Mouse (Mus musculus) heart, postnatal 10 days (tissue): Measurements from ENCODE around the gene Scaf11. TPM values are rescaled to one million over a fixed set of nuclear protein-coding genes. Genes with fewer than 3 reads are reported as not detected.
"Not testable (repeated sequence)": the region's sequence is repeated elsewhere in the genome, so short reads cannot be mapped to it uniquely, and the experiment has no call there.

Experiments used
- DNase-seq, 2 experiments: peaks; one replicate each; pipeline ENCODE4 v3.0.0; 2021
- intact Hi-C: fragments of 180-260 bp; cut with DNase I; formaldehyde crosslinking; loops from one replicate; pipeline ENCODE4 v1.15.1; 2025
- total RNA-seq, 2 experiments: library from RNA; stranded (reverse); gene quantifications; 2 replicates each; pipeline ENCODE4 v1.2.3; 2021

The Scaf11 gene
- total RNA-seq, 2 experiments from 2014 or later, result 59.1 to 59.6 TPM

DNA sequence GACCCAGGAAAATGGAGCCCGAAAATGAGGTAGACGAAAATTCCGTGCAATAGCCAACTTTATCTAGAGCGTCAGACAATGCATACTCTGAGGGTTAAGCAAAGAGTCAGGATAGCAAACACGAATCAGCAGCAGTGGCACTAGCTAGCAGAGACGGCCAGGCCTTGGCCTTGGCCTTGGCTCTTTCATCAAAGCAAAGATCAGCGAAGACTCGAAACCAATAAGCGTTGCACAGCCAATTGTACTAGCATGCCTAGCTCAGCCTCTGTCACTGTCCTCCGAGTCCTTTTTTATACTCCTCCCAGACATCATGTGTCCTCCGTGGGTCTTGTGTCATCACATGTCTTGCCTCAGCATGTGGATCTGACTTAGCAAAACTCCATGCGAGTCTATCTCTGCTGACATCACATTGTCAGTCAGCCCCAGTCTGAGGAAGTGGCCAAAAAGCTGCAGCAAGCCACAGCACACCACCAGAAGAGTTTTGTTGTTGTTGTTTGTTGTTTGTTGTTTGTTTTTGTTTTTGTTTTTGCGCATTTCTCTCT is 5.8 kb upstream of the Scaf11 start:
- no peak for DNase-seq
- intact Hi-C loops, result no loop called here

DNA sequence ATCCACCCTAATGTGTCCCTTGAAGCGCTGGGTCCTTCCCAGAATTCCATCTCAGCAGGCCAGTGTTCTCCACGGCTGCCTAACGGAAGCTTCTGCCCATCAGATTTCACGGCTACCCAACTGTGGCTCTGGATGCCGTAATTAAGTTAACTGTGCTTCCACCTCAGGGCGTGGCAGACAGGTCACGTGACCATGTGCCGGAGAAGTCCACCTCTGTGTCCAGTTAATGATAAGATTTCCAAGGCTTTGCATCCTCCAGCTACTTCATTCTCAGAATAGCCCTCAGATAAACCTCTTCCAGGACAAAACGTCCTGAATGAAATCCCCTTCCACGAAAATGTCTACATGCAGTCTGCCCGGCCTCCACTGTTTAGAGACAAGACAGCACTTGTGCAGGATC is 4.4 kb upstream of the Scaf11 start:
- DNase-seq, result peak in 1 of 2 experiments; percentile 35
- intact Hi-C loops, result no loop called here

DNA sequence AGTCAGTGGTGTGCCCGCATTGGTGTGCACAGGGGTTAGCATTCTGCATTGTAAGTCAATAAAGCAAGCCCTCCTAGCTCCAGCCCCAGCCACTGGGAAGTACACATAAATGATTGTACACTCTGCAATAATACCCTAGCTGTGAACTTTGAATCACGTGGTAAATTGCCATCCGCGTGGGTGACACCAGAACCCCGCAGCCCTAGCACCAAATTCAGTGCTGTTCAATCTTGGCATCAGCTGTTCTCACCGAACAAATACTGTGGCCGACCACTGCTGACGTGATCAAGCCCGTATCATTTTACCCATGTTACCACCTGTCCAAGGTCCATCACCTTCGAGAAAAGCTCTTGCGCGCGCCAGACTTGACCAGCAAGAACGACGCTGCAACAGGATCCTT is 3.2 kb upstream of the Scaf11 start:
- intact Hi-C loops, result loop anchor here (2.0 kb wide), 1 partner anchor 175 kb away; no protein-coding TSS in a partner anchor
- no peak for DNase-seq

DNA sequence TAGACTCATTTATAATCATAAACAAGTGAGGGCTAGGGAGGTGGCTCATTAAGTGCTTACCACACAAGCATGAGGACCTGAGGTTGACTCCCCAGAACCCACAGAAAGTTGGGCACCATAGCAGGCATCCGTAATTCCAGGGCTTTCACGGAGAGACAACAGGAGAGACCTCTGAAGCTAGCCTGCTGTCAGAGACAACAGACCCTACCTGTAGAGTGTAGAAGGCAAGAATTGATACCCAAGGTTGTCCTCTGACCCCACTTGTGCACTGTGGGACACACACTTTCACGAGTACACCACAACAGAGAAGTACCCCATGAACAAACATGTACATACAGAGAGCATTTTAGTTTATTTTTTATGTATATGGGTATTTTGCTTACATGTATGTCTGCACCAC is 2.0 kb upstream of the Scaf11 start:
- DNase-seq, result no peak

DNA sequence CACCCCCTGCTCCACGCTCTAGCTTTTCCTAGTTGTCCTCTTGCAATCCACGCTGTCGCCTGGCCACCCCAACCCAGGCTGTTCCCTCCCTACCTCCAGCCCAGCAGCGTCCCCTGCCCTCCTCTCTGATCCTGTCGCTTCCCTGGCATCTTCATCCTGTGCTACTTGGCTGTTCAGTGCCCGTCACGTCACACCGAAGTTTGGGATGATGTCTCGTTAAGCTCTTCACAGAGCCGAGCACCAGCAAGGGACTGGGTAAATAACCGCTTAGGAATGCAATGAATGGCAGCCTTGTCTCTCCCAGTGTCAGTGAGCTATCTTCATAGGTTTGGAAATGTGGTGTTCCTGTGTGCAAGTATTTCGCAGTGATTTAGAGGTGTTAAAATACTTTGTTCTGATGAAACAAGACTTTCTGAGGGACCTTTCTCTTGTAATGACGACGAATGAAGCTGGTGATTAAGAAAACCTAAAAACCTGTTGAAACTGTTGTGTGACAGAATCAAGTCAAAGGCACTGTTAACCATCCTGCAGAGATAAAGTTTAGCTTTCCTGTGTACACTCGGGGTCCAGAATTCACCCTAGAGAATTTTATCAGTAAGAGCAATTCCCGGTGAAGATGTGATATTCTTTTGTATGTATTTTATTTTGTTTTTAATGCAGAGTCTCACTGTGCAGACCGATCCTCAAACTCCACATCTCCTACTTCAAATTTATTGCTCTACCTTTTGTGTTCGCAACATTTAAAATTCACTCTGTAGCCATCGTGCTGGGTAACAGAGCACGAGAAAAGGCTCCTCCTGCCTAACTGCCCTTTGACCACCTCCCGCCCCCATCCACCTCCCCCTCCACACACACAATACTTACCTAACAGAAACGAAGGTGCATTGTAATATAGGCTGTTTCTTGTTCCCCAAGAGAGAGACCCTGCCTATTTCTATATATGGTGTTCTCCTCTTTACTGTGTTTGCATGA is 1.2 kb upstream of the Scaf11 start:
- no peak for DNase-seq

More for the DNA sequence above, 2.0 kb upstream of the Scaf11 start:
- intact Hi-C loops, result loop anchor here (2.0 kb wide), 1 partner anchor 174 kb away; no protein-coding TSS in a partner anchor

DNA sequence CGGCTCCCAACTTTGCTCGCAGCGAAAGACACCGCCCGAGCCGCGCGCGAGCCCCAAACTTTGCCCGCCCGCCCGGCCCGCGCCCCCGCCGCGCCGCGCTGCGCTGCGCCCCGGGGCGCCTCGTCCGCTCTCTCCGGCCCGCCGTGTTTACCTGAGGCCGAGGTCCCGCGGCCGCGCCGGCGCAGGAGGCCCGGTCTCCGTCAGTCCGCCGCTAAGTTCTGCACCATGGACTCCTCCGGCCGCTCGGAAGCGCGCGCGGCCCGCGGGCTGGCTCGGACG is 253 bp downstream of the Scaf11 start:
- DNase-seq, result no peak
- intact Hi-C loops, result loop anchor here (2.0 kb wide), 1 partner anchor 14 kb away; no protein-coding TSS in a partner anchor

More for the DNA sequence above, 1.2 kb upstream of the Scaf11 start:
- intact Hi-C loops, result loop anchor here (2.0 kb wide), 2 partner anchors 13 to 173 kb away; no protein-coding TSS in a partner anchor

DNA sequence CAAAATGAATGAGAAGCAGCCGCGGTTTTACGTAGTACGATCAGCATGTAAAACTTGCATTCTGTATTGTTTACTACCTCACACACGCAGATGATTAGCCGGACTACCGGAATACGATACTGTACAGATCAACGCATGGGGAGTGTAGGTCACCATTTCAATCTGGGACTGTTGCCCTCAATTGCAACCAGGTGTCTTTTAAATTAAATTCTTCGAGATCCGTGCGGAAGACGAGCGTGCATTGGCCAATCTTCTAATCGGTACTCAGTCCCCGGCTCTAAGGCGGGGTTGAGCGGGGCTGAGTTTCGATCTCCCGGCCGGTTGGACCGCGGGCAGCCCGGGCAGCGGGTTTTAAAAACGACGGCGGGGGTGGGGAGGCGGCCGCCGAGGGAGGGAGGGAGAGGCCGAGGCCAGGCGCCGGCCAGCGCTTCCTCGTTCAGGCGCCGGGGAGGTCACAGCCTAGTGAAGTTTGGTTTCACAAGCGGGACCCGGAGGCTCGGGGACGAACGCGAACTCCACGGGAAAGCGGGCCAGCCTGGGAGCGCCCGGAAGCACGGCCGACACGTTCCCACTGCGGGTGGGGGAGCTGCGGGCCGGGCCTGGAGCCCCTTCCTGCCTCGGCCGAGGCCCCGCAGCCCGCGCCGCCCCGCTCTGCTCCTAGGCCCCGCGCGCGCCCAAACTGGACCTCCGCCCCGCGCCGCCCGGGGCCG is 747 bp downstream of the Scaf11 start:
- DNase-seq, result peak; percentile 70 to 76
- intact Hi-C loops, result loop anchor here (2.0 kb wide), 1 partner anchor 15 kb away; no protein-coding TSS in a partner anchor

DNA sequence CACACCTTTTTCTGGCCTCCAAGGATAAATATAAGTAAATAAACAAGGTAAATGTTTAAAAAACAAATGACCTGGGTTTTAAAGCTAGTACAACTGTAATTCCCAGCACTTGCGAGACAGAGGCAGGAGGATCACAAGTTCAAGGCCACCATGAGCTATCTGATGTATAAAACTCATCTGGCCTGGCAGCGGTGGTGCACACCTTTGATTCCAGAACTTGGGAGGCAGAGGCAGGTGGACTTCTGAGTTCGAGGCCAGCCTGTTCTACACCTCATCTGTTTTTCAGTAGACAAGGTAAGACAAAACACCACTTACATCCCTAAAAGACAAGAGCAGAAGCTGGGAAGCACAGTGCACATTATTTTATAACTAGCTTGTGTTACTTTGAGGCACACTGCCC is 2.4 kb downstream of the Scaf11 start:
- intact Hi-C loops, result no loop called here
- DNase-seq, result no peak

DNA sequence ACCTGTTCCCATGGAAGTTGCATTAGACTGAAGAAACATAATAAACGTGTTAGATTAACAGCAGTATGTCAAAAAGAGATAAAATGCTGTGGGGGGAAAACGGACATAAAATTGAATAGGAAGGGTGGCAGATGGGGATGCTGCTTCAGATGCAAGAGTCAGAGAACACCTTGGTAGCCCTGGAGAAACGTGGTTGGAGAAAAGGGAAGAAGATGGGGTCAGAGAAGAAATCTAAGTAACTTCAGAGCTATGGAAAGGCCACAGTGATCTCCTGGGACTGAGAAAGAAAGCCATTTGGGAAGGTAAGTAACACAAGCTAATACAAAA is 3.3 kb downstream of the Scaf11 start:
- no peak for DNase-seq
- intact Hi-C loops, result no loop called here

DNA sequence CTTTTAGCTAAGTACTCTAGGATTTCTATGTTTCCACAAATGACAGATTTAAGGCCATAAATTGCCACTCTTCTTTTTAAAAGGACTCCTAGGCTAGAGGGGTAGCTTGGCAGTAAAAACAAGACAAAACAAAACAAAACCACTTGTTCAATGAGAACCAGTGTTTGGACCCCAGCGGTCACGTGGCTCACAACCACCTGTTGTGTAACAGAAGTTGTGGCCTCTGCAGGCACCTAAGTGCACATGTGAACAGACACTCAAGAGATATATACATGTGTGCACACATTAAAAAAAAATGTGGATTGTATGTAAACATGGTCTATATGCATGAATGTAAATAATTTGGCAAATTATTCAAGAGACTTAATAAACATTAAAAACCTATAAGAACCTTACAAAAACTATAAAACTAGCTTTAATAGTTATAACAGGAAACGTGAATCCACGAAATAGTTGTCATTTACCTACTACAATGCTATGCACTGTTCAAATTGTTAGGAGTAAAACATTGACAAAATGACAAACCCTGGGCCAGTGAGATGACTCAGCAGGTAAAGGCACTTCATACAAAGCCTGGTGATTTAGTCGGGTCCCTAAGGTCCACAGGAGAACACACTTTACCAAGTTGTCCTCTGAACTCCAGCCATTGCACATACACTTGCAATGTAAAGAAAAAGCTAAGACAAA is 3.8 kb downstream of the Scaf11 start:
- no peak for DNase-seq
- intact Hi-C loops, result no loop called here

DNA sequence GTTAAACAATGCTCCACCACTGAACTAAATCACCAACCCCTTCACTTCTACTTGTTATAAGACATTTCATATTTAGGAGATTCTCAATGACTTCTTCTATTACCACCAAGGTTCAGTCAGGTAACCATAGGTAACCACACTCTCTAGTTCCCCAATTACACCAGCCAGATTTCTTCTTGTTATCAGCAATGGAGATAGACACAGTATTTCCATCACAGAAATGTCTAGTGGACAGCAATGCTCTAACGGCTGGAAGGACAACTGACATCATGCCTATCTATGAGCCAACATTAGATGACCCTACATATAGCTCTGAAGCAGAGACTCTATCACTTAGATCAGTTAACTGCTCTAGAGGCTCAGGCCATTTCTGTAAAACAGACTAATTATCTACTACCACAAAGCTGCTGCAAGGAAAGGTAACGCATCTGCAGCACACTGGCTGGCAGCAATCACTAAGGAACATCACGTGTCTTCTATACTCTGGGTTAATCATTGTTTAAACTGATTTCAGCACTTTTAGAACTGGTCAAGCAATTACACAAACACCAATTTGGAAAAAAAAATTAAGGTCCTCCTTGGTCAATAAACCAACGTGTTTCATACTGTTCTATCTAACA is 4.9 kb downstream of the Scaf11 start:
- no peak for DNase-seq
- intact Hi-C loops, result no loop called here

DNA sequence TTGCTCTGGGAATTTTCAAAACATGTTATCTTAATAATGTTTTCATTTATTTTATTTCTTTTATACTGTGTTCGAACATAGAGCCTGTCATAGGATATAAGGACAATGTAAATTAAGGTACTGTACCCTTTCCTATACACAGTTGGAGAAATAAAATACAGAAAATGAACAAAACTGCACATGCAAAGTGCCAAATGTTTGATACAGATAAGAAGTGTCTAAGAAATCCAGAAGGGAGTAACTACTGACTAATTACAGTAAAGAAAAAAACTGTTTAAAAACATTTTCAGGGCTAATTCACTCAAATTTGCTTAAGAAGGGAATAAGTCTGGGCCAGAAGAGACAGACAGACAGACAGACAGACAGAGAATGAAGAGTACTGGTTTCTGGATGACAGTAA is 7.3 kb downstream of the Scaf11 start:
- DNase-seq, result no peak
- intact Hi-C loops, result no loop called here

DNA sequence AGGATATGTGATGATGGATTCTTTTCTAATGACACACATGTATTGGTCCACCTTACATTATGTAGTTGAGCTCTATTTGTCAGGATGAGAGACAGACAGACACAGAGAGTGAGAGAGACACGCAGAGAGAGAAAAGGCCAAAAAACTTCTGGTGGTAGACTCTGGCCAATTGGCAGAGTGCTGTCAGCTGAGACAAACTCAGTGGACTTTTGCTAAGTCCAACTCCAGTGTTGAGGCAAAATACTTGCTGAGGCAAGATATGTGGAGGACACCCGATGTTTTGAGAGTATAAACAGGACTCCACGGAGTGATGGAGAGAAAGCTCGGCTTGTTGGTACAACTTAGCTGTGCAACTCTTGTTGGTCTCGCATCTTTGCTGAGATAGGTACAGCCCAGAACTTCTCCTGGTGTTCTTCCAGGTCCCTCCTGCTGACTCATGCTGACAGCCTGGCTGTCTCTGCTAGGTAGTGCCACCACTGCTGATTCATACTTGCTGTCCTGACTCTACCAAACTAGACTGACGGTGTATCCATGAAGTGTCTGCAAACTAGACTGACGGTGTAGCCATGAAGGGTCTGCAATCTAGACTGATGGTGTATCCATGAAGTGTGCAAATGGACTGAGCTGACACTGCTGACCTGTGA is 11.9 kb downstream of the Scaf11 start:
- intact Hi-C loops, result no loop called here
- DNase-seq, result no peak

DNA sequence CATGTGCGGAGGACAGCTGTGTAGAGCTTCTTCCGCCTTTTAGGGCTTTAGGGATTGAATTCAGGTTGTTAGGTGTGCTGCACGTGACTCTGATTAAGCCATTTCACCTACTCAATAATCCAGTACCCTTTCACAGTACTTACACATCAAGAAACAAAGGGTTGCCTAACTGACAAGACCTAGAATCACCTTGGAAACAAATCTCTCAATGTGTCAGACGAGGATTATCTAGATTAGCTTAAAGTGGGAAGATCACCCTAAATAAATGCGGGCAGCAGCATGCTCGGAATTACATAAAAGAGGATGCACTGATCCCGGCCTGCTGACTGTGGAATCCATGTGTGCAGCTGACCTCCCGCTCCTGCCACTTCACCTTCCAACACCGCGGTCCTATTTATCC is 13.9 kb downstream of the Scaf11 start:
- intact Hi-C loops, result no loop called here
- no peak for DNase-seq

DNA sequence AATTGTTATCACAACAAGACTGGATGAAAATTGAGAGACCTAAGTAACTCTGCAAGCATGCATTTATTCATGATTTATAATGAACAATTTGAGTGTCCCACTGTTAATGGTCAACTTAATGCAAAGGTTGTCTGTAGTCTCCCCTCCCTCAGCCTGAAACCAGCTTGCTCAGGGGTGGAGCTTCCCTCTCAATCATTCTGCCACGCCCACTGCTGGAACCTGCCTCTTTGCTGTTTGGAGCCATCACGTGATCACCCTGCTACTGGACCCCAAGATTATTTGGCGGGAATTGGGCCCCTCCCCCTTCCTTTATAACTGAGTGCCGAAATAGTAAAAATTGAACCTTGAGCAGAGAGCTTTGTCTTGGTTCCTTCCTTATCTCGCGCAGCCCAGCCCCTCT is 19.2 kb downstream of the Scaf11 start:
- DNase-seq, intact Hi-C loops: not testable (repeated sequence)

DNA sequence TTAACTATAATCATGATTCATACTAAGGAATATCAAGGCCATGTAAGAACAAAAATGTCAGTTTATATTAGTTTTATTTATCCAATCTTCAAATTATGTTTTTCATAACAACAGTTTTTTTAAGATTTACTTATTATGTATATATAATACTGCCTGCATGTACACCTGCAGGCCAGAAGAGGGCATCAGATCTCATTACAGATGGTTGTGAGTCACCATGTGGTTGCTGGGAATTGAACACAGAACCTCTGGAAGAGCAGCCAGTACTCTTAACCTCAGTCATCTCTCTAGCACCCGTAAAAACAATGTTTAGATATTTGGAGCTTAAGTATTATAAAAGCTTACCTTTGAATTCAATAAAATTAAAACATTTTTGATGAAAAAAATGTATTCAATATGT is 26.4 kb downstream of the Scaf11 start:
- no peak for DNase-seq
- intact Hi-C loops, result no loop called here

DNA sequence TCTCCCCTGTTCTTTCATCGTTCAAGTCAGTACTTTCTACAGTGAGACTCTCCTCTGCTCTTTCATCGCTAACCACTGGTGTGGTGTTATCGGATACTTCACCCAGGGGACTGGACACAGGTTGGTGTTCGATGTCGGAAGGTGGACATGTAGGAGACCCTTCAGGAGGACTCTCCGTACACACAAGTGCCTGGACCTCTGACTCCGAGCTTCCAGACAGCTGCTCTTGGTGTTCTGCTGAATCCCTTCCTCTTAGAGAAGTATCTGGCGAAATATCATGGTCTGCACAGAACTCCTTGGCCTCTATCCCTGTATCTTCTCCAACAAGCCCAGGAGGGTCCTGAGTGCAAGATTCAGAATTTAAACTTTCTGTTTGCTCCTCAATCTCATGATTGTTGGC is 40.7 kb downstream of the Scaf11 start:
- no peak for DNase-seq
- intact Hi-C loops, result no loop called here

DNA sequence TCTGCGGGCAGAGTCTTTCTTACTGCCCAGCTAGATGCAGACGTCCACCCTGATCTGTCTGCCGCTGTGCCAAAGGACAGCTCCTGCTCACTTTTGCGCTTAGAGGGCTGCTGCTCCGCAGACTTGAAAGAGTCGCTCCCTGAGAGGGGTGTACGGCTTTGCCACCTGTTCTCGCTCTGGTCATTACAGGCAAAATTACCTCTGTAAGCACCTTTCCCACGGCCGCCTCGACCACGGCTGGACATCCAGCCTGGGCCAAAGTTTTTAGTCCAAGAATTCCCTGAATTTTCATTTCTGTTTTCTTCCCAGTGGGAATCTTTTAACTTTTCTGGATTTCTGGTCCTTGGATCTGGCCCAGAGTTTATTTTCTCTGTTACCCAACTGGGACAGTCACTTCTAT is 42.5 kb downstream of the Scaf11 start:
- DNase-seq, result peak; percentile 27 to 31
- intact Hi-C loops, result no loop called here

DNA sequence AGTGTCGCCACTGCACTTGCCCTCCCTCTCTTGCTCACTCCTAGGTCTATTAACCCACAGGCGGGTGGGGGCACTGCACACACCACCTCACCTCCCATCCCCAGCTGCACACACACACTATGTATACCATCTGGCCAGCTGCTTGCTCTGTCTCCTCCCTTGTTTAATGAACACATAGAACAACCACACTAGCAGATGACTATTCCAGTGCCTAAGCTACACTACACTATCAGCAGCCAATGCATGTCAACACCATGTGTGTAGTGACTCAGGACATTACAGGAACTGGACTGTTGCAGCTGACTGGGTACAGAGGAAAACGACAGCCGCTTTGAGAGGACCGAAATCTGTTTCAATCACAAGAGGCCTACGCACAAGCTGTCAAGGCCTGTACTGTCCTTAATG is 51.9 kb downstream of the Scaf11 start:
- no peak for DNase-seq
- intact Hi-C loops, result no loop called here

DNA sequence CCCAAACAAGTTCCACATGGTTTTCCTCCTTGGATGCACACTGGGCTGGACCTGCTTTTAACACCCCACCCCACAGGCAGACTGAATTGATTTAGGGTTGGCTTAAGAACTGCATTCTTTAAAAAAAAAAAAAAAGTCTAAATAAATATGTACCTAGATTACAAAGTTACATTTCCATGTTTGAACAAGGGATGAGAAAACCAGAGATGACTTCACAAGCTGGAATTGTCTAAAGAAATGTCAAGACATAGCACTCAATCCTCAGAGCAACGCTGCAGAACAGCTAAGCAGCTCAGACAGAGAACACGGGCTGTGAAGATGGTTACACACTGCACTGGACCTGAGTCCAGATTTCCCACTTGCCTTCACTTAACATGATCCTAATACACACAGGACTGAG is 53.5 kb downstream of the Scaf11 start:
- no peak for DNase-seq
- intact Hi-C loops, result no loop called here
